Mouse (Mus musculus): Measurements from ENCODE around the gene Dguok.

Gene Dguok

GRCm38 (mm10) chr6:83506258-83507167 is at the start of gene Dguok:
TSS of gene Dguok (minus strand) at chr6:83506969.
- peak; percentile 98 to 99 for DNase-seq (ENCODE audit: low spot score in 2 of 2)

- no peak for DNase-seq (ENCODE audit: low spot score in 2 of 2)
Observed at GRCm38 (mm10) chr6:83555972-83556371, 49.2 kb upstream of the Dguok start.

GRCm38 (mm10) chr6:83548346-83548745 is 41.6 kb upstream of the Dguok start:
- DNase-seq (ENCODE audit: low spot score in 2 of 2): no peak

GRCm38 (mm10) chr6:83545778-83546177 is 39.0 kb upstream of the Dguok start:
- DNase-seq (ENCODE audit: low spot score in 2 of 2): no peak

- DNase-seq (ENCODE audit: low spot score in 2 of 2): peak; percentile 15 to 42
Observed at GRCm38 (mm10) chr6:83541756-83542456, 35.1 kb upstream of the Dguok start.

- no peak for DNase-seq (ENCODE audit: low spot score in 2 of 2)
Observed at GRCm38 (mm10) chr6:83540017-83540416, 33.2 kb upstream of the Dguok start.

GRCm38 (mm10) chr6:83536795-83537059 is 30.0 kb upstream of the Dguok start:
- no peak for DNase-seq (ENCODE audit: low spot score in 2 of 2)

- DNase-seq (ENCODE audit: low spot score in 2 of 2): no peak
Observed at GRCm38 (mm10) chr6:83536028-83536794, 29.4 kb upstream of the Dguok start, which contains the start of gene Actg2. TSS of gene Actg2 (minus strand) at chr6:83536265.

- DNase-seq (ENCODE audit: low spot score in 2 of 2): no peak
Observed at GRCm38 (mm10) chr6:83532608-83533007, 25.8 kb upstream of the Dguok start.

GRCm38 (mm10) chr6:83523194-83523593 is 16.4 kb upstream of the Dguok start:
- no peak for DNase-seq (ENCODE audit: low spot score in 2 of 2)

- DNase-seq (ENCODE audit: low spot score in 2 of 2): no peak
Observed at GRCm38 (mm10) chr6:83521784-83522183, 15.0 kb upstream of the Dguok start.

GRCm38 (mm10) chr6:83518637-83519036 is 11.9 kb upstream of the Dguok start:
- no peak for DNase-seq (ENCODE audit: low spot score in 2 of 2)

- no peak for DNase-seq (ENCODE audit: low spot score in 2 of 2)
Observed at GRCm38 (mm10) chr6:83515172-83515571, 8.4 kb upstream of the Dguok start.

GRCm38 (mm10) chr6:83512495-83512894 is 5.7 kb upstream of the Dguok start:
- peak; percentile 20 to 68 for DNase-seq (ENCODE audit: low spot score in 2 of 2)

- DNase-seq (ENCODE audit: low spot score in 2 of 2): no peak
Observed at GRCm38 (mm10) chr6:83510210-83510609, 3.4 kb upstream of the Dguok start.

GRCm38 (mm10) chr6:83509442-83509841 is 2.7 kb upstream of the Dguok start:
- DNase-seq (ENCODE audit: low spot score in 2 of 2): no peak

- DNase-seq (ENCODE audit: low spot score in 2 of 2): no peak
Observed at GRCm38 (mm10) chr6:83507168-83507546, 388 bp upstream of the Dguok start.

- DNase-seq (ENCODE audit: low spot score in 2 of 2): no peak
Observed at GRCm38 (mm10) chr6:83505554-83505953, 1.2 kb downstream of the Dguok start.

- DNase-seq (ENCODE audit: low spot score in 2 of 2): no peak
Observed at GRCm38 (mm10) chr6:83503361-83503760, 3.4 kb downstream of the Dguok start.

- DNase-seq (ENCODE audit: low spot score in 2 of 2): peak; percentile 33 to 35
Observed at GRCm38 (mm10) chr6:83502656-83503055, 4.1 kb downstream of the Dguok start.

GRCm38 (mm10) chr6:83501524-83502310 is 5.1 kb downstream of the Dguok start:
- DNase-seq (ENCODE audit: low spot score in 2 of 2): no peak

GRCm38 (mm10) chr6:83500462-83500861 is 6.3 kb downstream of the Dguok start:
- no peak for DNase-seq (ENCODE audit: low spot score in 2 of 2)

Data from heart, adult 9 months (tissue).